Mouse (Mus musculus) left cerebral cortex, adult 2 months (tissue): ENCODE results near the gene Eps15. TPM values are rescaled to one million over a fixed set of nuclear protein-coding genes. Genes with fewer than 3 reads are reported as not detected.
A peak's percentile ranks its signal among the peaks of the same experiment; 100 is the strongest.

Source experiments
- DNase-seq, 2 experiments: peaks; one replicate each; pipeline ENCODE4 v3.0.0; 2021 to 2022; ENCODE audit warnings: low spot score in 2 of 2, mixed read lengths in 1 of 2; ENCODE audit errors: extremely low spot score in 1 of 2
- H3K27ac ChIP-seq: fragments of 200-600 bp; 2 replicates; pipeline ENCODE4 v1.8.1; 2022
- H3K4me3 ChIP-seq: fragments of 200-600 bp; 2 replicates; pipeline ENCODE4 v1.8.1; 2022
- CTCF ChIP-seq: fragments of 200-600 bp; IDR thresholded peaks from 2 replicates; pipeline ENCODE4 v1.8.1; 2022; ENCODE audit warnings: antibody characterized with exemption, mild to moderate bottlenecking, moderate library complexity
- intact Hi-C: fragments of 180-260 bp; cut with DNase I; formaldehyde crosslinking; loops from one replicate; pipeline ENCODE4 v1.15.1; 2025
- long read RNA-seq, 2 experiments: library from polyadenylated mRNA; stranded (forward); transcript quantifications; one replicate each; pipeline ENCODE4 v2.0.0; 2021; ENCODE audit warnings: borderline mapping rate in 2 of 2
- total RNA-seq, 2 experiments: library from RNA; stranded (reverse); gene quantifications; 2 replicates each; pipeline ENCODE4 v1.2.3; 2021

The Eps15 gene
- total RNA-seq = 100 to 1,000 TPM; 180 to 186 TPM
- long read RNA-seq, experiment 1, full-length matches to known transcripts = 151 of 234 reads
- long read RNA-seq, experiment 1, partial matches to known transcripts = 52 of 234 reads
- long read RNA-seq, experiment 1, other reads (novel, unspliced or antisense) = 31 of 234 reads
- long read RNA-seq, experiment 2, full-length matches to known transcripts = 121 of 173 reads
- long read RNA-seq, experiment 2, partial matches to known transcripts = 33 of 173 reads
- long read RNA-seq, experiment 2, other reads (novel, unspliced or antisense) = 19 of 173 reads

DNA sequence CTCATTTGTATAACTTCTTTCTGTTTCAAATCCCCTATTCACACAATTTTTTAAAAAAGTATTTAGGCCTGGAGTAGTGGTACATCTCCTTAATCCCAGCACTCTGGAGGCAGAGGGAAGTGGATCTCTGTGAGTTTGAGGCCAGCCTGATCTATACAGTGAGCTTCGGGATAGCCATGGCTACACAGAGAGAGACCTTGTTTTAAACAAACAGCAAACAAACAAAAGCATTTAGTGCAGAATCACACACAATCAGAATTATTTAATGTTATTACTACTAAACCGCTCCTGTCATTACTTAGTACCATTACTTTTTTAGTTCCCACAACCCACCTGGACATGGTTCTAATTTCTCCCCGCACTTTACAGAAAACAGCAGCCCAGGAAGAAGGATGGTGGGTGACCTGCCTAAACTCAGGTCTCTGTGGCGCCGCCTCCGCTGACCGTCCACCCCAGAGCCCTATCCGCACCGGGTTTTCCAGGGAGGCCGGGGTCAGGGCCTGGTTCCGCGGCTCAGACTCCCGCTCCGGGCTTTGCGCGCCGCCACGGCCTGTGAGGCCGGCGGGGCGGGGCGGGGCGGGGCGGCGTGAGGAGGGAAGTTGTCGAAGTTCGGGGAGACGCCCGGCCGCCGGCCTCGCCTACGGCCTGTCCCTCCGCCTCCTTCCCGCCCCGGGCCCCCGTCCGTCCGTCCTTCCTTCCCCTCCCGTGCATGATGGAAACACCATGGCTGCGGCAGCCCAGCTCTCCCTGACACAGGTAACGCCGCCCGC is at the start of gene Eps15:
TSS of gene Eps15 (plus strand) at position 580 of the 770 bp plus-strand sequence.
- H3K27ac ChIP-seq = peak within 1 kb of the TSS; percentile 79
- TF ChIP-seq CTCF = no peak
- H3K4me3 ChIP-seq = peak within 1 kb of the TSS; percentile 71
- peak; percentile 79 to 84 for DNase-seq
- intact Hi-C loops = no loop called here

DNA sequence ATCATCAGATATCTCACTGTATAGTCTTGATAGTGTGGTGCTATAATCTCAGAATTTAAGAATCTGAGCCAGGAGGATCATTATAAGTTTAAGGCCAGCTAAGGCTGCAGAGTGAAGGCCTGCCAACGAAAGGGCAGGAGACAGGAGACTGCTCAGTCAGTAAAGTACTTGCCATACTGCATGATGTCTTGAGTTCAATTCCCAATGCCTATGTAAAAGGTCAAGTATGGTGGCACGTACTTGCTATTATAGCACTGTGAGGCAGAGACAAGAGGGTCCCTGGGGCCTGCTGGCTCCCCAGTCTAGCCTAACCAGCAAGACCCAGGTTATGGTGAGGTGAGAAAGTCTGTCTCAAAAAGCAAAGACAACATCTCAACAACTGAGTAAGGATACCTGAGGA is 45.9 kb upstream of the Eps15 start, which contains the start of gene Calr4:
TSS of gene Calr4 (plus strand) at position 301 of the 400 bp plus-strand sequence.
- Histone ChIP-seq H3K27ac (peak within 1 kb of the TSS; percentile 28; the same call in 1 of the 2 replicates), H3K4me3 (no peak within 1 kb of the TSS)
- TF ChIP-seq CTCF = no peak
- intact Hi-C loops = no loop called here
- no peak for DNase-seq

DNA sequence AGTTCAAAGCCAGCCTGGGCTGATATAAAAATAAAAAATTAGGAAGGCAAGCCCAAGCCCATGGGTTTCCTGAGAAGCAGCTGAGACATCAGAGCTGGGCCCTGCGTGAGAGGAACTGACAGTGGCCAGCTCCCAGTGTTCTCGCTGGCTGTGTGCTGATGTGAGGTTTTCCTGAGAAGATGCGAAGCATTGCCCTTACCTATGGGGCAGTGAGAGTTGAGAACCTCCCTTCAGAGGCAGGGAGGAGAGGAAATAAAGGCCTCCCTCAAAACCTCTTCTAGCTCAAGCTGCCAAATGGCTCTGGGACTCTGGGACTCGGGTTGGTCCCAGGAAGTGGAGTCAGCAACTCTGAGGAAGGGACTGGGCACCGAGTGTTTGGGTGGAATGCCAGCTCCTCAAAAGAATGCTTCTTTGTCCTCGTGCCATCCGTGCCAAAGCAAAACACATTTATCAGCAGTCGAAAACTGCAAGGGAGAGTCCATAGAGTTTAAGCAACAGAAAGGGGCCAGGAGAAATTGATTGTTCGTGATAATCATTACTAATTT is 45.2 kb upstream of the Eps15 start:
- no peak for DNase-seq
- TF ChIP-seq CTCF = no peak
- H3K27ac ChIP-seq = peak overlapping the region; percentile 28; the same call in 1 of the 2 replicates
- no peak overlapping the region for H3K4me3 ChIP-seq
- intact Hi-C loops = no loop called here

DNA sequence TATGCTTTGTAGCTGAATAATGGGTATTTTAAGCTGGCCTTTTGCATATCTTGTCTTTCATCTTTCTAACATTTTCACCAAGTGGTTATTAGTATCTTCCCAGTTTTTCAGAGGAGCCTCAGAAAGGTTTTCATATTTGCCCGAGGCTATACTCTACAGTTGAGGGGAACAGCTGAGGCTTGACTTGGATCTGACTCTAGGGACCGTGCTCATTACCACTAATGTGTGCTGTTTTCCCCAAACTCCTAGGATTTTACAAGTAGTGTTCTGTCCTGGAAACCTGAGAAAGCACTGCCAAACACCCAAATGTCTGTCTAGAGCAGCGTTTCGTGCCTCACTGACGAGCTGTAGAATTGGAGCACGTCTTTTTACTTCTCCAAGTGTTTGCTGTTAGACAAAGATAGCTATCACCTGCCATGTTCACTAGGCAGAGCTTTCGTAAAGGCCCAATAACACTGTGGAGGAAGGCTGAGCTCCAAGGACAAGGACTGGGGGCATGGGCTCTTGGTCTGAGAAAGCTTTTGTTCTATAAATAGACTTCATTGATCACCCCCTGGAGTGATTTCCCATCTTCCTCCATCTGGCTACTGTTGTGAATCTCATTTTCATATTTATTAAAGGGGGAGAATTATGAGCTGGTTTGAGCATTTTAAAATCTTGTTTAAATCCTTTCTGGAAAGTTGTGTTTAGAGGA is 43.7 kb upstream of the Eps15 start:
- no peak overlapping the region for H3K4me3 ChIP-seq
- intact Hi-C loops = no loop called here
- DNase-seq = no peak
- H3K27ac ChIP-seq = no peak overlapping the region
- TF ChIP-seq CTCF = no peak

DNA sequence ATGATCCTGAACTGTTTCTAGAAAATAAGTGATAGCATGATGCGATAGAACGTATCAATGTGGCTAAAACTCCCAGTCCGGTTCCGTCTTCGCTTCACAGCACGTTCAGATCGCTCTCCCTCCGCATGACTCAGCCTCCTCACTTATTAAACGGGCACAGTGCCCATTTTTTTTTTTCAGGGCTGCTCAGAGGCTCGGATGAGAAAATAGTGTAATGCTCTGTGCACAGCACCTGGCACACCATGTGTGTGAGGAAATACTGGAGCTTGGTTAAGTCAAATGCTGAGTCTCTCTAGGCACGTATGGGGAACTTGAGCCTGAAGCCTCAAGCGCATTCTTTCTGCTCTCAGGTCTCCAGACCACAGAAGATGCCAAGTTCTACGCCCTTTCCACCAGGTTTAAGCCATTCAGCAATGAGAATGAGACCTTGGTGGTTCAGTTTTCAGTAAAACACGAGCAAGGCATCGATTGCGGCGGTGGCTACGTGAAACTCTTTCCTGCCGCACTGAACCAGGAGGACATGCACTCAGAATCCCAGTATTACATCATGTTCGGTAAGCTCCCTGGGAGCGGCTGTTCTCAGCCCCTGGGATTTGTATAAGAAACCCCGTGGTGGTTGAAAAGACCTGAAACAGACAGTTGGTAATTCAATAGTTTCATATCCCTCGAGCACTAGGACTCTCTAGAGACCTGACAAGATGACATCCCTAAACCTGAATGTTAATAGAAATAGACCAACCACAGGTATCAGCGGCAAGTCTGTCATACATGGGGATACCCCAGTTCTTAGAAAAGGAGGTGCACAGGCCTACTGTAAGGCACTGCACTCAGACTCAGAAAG is 41.4 kb upstream of the Eps15 start:
- peak; percentile 29 to 35 for DNase-seq
- TF ChIP-seq CTCF = no peak
- no peak overlapping the region for H3K27ac ChIP-seq
- no peak overlapping the region for H3K4me3 ChIP-seq
- intact Hi-C loops = no loop called here

DNA sequence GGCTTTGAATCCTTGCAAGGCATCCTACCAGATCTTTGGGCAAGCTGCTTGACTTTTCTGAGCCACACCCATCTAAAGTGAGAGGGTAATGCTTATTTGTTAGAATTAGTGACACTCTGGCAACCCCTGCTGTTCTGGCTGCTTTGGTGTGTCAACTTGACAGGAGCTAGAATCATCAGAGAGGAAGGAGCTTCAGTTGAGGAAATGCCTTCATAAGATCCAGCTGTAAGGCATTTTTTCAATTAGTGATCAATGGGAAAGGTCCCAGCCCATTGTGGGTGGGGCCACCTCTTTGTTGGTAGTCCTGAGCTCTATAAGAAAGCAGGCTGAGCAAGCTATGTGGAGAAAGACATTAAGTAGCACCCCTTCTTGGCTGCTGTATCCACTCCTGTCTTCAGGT is 38.8 kb upstream of the Eps15 start:
- Histone ChIP-seq H3K4me3 (no peak overlapping the region), H3K27ac (no peak overlapping the region)
- intact Hi-C loops = no loop called here
- no peak for DNase-seq
- no peak for TF ChIP-seq CTCF

DNA sequence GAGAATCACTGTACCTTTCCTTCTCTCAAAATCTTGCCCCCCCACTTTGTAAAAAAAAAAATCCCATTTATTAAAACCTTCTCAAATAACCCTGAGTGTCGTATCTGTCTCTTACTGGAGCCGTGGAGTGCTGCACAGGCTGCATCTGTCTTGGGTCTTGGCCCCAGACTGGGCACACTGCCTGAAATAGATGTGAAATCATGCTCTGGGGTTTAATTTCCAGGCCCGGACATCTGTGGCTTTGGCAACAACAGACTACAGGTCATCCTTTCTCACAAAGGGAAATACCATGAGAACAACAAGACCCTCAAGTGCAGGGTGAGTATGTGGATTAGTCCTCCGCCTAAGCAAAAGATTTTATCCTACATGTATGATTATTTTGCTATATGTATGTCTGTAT is 38.1 kb upstream of the Eps15 start:
- no peak for TF ChIP-seq CTCF
- no peak overlapping the region for H3K4me3 ChIP-seq
- H3K27ac ChIP-seq = no peak overlapping the region
- intact Hi-C loops = no loop called here
- no peak for DNase-seq

DNA sequence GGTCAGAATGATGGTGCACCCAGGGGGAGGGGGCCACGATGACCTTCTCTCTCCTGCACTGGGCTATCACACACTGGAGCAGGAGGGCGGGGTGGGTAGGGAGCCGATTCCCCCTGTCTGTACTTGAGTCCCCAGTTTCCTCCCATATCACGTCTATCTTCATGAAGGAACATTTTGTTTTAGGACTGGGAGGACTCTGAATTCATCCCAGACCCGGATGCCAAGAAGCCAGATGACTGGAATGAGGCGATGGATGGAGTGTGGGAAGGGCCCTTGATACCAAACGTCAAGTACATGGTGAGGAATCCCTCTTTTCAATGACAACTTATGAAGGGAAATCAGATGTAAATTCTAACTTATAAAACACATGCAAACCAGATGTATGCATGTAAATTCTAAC is 35.6 kb upstream of the Eps15 start:
- DNase-seq = no peak
- Histone ChIP-seq H3K27ac (no peak overlapping the region), H3K4me3 (no peak overlapping the region)
- intact Hi-C loops = no loop called here
- no peak for TF ChIP-seq CTCF

DNA sequence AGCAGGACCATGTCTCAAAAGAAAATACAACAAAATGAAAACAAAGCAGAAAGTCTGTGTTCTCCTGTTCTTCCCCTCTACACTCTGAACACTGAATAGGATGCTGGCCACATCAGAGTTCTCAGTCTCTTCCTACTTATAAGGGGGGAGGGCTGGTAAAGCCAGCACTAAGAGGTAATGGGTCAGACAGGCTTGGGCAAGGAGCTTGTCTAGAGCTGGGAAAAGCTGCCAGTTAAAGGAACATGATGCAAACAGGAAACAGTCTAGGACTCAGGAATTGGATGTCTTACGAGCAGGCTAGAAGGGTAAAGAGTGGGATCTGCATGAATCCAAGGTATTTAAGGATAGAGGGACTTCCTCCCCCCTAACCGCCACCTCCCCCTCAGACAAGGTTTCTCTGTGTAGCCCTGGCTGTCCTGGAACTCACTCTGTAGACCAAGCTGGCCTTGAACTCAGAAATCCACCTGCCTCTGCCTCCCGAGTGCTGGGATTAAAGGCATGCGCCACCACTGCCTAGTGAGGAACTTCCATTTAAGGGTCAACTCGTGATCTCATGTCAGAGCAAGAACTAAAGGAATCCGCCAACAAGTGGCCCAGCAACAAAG is 35.0 kb upstream of the Eps15 start:
- Histone ChIP-seq H3K4me3 (no peak overlapping the region), H3K27ac (no peak overlapping the region)
- intact Hi-C loops = no loop called here
- TF ChIP-seq CTCF = no peak
- DNase-seq = no peak

DNA sequence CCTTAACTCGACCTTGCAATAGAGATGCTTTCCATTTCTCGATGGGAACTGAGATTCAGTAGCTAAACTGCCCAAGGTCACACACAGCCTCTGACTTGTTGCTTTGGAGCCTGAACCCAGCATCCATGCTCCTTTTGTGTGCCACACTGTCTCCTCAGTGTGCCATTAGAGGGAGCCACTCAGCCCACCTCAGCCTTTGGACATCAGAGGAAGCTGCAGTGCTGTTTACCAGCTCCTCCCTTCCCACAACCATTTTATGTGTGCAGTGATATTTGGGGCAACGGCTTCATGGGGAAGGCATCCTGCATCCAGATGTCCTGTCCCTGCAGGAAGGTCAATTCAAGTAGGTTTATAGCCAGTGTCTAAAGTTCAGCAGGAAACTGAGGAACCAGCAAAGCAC is 28.5 kb upstream of the Eps15 start:
- peak; percentile 47 for TF ChIP-seq CTCF
- DNase-seq = no peak
- H3K4me3 ChIP-seq = no peak overlapping the region
- intact Hi-C loops = no loop called here
- no peak overlapping the region for H3K27ac ChIP-seq

DNA sequence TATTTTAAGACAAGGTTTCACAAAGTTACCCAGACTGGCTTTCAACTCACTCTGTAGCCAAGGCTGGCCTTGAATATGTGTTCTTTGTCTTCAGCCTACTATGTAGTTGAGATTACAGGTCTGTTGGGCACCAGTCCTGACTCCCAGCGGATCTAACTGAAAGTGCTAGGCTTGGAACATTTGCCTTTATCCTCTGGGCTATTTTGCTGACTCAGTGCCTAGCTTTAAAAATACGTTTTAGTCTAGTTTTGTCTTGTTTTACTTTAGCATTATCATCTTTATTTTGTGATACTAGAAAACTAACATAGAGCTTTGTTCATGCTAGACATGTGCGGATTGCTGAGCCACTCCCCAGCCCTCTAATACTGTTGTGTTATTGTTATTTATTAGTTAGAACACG is 27.9 kb upstream of the Eps15 start:
- no peak for DNase-seq
- Histone ChIP-seq H3K27ac (no peak overlapping the region), H3K4me3 (no peak overlapping the region)
- intact Hi-C loops = no loop called here
- no peak for TF ChIP-seq CTCF
